Mouse (Mus musculus) T-cell, adult 66 days (primary cell): ENCODE measurements around the gene Znhit2. TPM values are rescaled to one million over a fixed set of nuclear protein-coding genes. Genes with fewer than 3 reads are reported as not detected.

Experiments used
- total RNA-seq, 2 experiments: library from RNA; stranded (reverse); gene quantifications; 3 replicates in 1 of 2; 4 replicates in 1 of 2; pipeline ENCODE4 v1.2.4; 2023

Znhit2 gene
- total RNA-seq = 10 to 100 TPM; 16.1 to 20.1 TPM

DNA sequence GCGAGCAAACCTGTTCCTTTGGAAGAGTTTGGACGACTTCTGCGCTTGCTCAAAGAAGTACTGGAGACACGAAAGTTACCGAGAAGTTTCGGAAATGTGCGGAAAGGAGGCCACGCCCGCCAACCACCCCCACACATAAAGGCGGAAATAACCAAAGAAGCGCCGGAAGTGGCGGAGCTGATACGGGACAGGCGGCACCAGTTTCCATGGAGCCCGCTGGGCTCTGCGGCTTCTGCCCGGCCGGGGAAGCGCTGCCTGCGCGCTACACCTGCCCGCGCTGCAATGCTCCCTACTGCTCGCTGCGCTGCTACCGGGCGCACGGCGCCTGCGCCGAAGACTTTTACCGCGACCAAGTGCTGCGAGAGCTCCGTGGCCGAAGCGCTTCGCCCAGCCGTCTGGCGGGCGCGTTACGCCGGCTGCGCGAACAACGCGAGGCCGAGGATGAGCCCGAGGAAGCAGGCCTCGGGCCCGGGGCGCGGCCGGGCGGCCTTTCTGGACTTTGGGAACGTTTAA lies at the start of gene Znhit2:
Gene Znhit2 (plus strand): TSS at position 172 of the 513 bp plus-strand sequence.

GRCm38 (mm10) chr19:6015511-6016315 lies 45.3 kb upstream of the Znhit2 start, which contains the start of gene Capn1:
TSS of gene Capn1 (minus strand) at chr19:6015897.

GRCm38 (mm10) chr19:6046294-6047153 lies 14.5 kb upstream of the Znhit2 start, which contains the start of gene Syvn1:
TSS of gene Syvn1 (plus strand) at chr19:6046576.

DNA sequence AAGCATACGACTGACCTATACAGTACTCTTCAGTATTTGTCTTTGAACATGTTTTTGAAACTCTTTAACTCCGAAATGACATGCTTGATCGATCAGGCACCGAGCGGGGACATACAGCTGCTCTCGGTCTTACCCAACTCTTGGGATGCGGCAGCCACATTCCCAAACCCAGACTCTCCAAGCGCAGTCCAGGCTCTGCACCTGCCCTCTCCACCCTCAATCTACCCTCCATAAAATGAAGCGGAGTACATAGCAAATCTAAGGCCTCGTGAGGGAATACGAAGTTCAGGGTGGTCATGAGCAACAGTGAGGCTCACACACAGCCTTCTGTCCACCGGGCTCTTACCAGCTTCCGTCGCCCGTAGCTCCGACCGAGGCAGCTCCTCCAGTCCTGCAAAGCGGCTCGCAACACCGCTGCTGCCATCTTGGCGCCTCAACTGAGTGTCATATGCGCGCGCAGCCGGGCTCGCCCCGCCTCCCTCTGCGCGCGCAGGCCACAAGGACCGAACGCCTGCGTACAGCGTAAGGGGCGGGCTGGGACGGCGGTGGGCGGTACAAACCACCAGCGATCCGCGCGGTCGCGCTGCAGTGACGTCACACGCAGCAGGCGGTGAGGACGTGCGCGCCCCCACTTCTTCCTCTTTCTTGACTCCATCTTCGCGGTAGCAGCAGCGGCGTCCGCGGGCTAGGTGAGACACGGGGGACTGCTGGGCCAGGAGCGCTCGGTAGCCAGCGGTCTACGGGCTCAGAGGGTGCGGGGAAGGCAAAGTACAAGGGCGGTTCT lies 3.5 kb upstream of the Znhit2 start, which contains the start of the genes Mrpl49 and Fau:
Gene Mrpl49 (minus strand): TSS at position 473 of the 784 bp plus-strand sequence.
Gene Fau (plus strand): TSS at position 532 of the 784 bp plus-strand sequence.

GRCm38 (mm10) chr19:6067724-6068415 lies 6.9 kb downstream of the Znhit2 start, which contains the start of gene Tm7sf2:
TSS of gene Tm7sf2 (minus strand) at chr19:6068373.

DNA sequence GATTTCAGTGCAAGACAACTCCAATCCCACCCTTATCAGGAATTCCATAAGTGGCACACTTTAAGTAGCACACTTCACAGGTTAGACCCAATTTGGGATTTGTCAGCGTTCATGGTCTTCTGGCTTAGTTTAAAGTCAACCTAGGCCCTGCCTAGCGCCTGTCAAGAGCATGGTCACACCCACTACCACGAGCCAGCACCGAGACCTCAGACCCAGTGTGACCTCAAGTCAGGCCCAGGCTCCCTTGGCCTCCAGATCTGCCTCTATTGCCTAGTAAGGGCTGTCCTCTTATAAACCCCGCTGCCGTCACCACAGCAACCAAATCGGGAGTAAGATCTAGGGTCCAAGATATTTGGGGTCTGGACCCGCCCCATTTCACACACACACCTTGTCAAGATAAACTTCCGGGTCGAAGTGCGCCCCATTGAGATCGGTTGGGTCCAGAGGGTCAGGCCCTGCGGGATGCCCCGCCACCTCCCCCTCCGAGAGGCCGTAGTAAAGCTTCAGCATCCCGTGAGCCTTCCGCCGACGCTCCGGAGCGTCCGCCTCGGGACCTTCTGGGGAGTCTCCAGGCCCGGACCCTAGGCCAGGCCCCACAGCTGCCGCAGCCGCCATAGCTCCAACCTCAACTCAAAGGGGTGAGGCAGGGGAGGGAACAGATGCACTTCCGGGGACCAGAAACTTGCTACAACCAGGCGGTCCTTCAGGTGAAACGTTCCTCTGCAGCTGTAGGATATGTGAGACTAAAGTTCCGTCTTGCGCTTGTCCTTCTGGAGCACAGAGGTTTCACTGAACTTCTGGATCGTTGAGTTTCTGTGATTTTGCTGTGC lies 15.8 kb downstream of the Znhit2 start, which contains the start of gene Vps51:
Gene Vps51 (minus strand): TSS at position 668 of the 830 bp plus-strand sequence.

DNA sequence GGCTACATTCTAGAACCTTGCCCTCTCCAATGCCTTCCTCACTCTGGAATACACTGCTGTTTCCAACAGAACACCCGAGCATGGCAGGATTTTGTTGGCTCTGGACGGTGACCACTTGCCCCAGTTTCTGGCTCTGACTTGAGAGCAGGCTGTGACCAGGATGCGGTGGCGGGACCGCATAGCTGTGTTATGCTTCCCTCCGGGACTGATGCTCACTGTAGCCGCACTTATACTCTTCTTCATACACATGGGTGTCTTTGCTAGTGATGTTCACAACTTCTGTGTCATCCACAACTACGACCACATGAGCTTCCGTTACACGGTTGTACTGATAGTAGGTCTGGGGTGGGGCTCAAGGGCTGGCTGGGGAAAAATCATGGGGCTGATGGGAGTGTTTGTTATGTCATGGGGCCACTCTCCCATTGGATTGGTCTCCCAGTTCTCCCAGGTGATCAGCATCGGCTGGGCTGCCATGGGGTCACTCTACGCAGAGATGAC lies 19.0 kb downstream of the Znhit2 start, which contains the start of gene Tmem262:
Gene Tmem262 (plus strand): TSS at position 51 of the 498 bp plus-strand sequence.

GRCm38 (mm10) chr19:6082156-6082555 lies 21.2 kb downstream of the Znhit2 start, which contains the start of gene Gm28374:
TSS of gene Gm28374 (minus strand) at chr19:6082256.

DNA sequence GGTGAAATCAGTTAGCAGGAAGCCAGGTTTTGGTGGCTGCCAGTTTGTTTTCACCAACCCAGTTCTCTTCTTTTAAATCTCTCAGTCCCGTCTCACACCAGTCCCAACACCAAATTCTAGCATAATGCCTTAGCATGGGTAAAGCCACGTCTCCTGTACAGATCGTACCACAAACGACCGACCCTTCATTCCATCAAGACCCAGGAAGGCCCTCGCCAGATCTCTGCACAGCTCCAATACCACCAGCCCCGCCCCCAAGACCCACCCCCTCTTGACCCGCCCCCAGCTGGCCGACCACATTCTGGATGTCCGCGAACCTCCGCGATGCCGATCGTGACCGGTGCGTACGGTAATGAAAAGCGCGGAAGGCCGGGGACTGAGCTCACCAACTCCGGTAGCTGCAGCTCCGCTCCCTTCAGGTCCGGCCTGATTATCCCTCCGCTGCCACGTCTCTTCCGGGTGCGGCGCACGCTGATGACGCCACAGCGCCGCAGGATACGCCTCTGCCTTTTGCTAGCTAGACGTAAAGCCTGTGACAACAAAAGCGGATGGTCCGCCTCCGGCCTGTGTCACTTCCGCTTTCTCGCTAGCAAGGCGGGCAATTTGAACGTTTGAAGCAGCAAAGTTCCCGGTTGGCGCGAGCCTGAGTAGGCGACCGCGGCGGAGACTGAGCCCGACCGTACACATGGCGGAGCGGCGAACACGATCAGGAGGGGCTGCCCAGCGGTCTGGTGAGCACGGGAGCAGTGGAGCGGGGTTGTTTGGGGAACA lies 23.7 kb downstream of the Znhit2 start, which contains the start of the genes Zfpl1 and Cdca5:
Gene Zfpl1 (minus strand): TSS at position 479 of the 771 bp plus-strand sequence.
Gene Cdca5 (plus strand): TSS at position 506 of the 771 bp plus-strand sequence.

DNA sequence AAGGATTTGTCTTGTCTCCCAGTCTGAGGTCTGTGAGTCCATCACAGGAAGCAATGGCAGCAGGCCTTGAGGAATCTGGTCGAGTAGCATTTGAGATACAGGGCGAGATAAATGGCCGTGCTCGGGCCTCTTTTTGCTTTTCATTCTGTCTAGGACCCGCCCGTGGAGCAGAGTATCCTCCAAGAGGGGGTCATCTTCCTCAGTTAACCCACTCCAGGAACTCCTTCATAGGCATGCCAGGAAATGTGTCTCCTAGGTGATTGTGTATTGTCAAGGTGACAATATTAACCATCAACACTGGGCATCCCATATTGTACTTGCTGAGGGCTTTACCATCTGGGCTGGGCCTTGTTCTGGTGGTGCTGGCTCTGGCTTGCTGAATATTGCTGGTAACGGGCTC lies 33.1 kb downstream of the Znhit2 start, which contains the start of gene AC131692.1:
Gene AC131692.1 (plus strand): TSS at position 301 of the 400 bp plus-strand sequence.

DNA sequence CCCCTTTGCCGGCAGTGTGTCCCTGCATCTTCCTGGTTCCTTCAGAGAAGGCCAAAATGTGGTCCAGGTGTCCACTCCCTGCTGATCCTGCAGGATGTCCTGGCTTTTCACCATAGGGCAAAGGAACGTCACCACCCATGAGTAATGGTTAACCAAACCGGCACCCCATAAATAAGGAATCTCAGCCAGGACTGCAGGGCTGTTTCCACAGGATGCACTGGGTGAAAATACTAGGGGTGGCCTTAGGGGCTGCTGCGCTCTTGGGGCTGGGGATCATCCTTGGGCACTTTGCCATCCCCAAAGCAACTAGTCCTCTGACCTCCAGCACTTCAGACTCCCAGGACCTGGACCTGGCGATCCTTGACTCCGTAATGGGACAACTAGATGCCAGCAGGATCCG lies 44.6 kb downstream of the Znhit2 start, which contains the start of gene Naaladl1:
Gene Naaladl1 (plus strand): TSS at position 197 of the 400 bp plus-strand sequence.

Other genes with a start within 250 kb of the Znhit2 start
- gene Frmd8, start 185.9 kb upstream of the Znhit2 start, total RNA-seq = 100 to 1,000 TPM; 177 to 193 TPM
- 10 to 100 TPM; 22.3 to 23.2 TPM for gene Slc25a45, start 183.4 kb upstream of the Znhit2 start, total RNA-seq
- gene Tigd3, start 167.0 kb upstream of the Znhit2 start, total RNA-seq = 1 to 10 TPM; 4.9 to 6.1 TPM
- gene Dpf2, start 148.2 kb upstream of the Znhit2 start, total RNA-seq = 100 to 1,000 TPM; 147 to 183 TPM
- under 1 TPM in 1 of 2 experiments, not detected in 1; 0.52 TPM for gene Cdc42ep2, start 136.4 kb upstream of the Znhit2 start, total RNA-seq
- gene Pola2, start 97.0 kb upstream of the Znhit2 start, total RNA-seq = 10 to 100 TPM; 66.1 to 74.2 TPM
- gene Slc22a20, start 75.0 kb upstream of the Znhit2 start, total RNA-seq = not detected
- gene Capn1, start 45.3 kb upstream of the Znhit2 start, total RNA-seq = 100 to 1,000 TPM; 165 to 174 TPM
- gene Syvn1, start 14.6 kb upstream of the Znhit2 start, total RNA-seq = 10 to 100 TPM; 49.9 to 56.0 TPM
- 10 to 100 TPM; 21.7 to 31.5 TPM for gene Mrpl49, start 3.4 kb upstream of the Znhit2 start, total RNA-seq
- gene Fau, start 3.3 kb upstream of the Znhit2 start, total RNA-seq = 1,000 to 10,000 TPM; 3,055 to 3,156 TPM
- 10 to 100 TPM; 18.7 to 20.5 TPM for gene Tm7sf2, start 7.2 kb downstream of the Znhit2 start, total RNA-seq
- gene Vps51, start 16.0 kb downstream of the Znhit2 start, total RNA-seq = 100 to 1,000 TPM; 107 to 113 TPM
- gene Tmem262, start 18.8 kb downstream of the Znhit2 start, total RNA-seq = not detected
- gene Gm28374, start 21.1 kb downstream of the Znhit2 start, total RNA-seq = not detected
- gene Zfpl1, start 23.8 kb downstream of the Znhit2 start, total RNA-seq = 10 to 100 TPM; 56.5 to 63.3 TPM
- 1 to 10 TPM; 1.7 to 3.6 TPM for gene Cdca5, start 23.8 kb downstream of the Znhit2 start, total RNA-seq
- not detected for gene AC131692.1, start 33.2 kb downstream of the Znhit2 start, total RNA-seq
- not detected for gene Naaladl1, start 44.6 kb downstream of the Znhit2 start, total RNA-seq
- 10 to 100 TPM; 10.7 to 14.0 TPM for gene Sac3d1, start 57.5 kb downstream of the Znhit2 start, total RNA-seq
- 10 to 100 TPM; 33.6 to 39.4 TPM for gene Snx15, start 67.1 kb downstream of the Znhit2 start, total RNA-seq
- under 1 TPM in 1 of 2 experiments, not detected in 1; 0.95 TPM for gene Batf2, start 79.8 kb downstream of the Znhit2 start, total RNA-seq
- 10 to 100 TPM; 24.3 to 25.9 TPM for gene Arl2, start 80.4 kb downstream of the Znhit2 start, total RNA-seq
- gene Majin, start 123.2 kb downstream of the Znhit2 start, total RNA-seq = not detected
- gene Gpha2, start 165.2 kb downstream of the Znhit2 start, total RNA-seq = not detected
- 10 to 100 TPM; 20.3 to 31.1 TPM for gene Ppp2r5b, start 174.7 kb downstream of the Znhit2 start, total RNA-seq
- gene Atg2a, start 180.5 kb downstream of the Znhit2 start, total RNA-seq = 100 to 1,000 TPM; 171 to 195 TPM
- gene Ehd1, start 215.5 kb downstream of the Znhit2 start, total RNA-seq = 10 to 100 TPM; 40.0 to 48.7 TPM
- 1 to 10 TPM; 5.8 to 7.4 TPM for gene Cdc42bpg, start 245.3 kb downstream of the Znhit2 start, total RNA-seq